Mouse (Mus musculus) urinary bladder, postnatal 25 days (tissue): ENCODE data around the gene Fastkd5.
"Not testable (repeated sequence)": the region's sequence is repeated elsewhere in the genome, so short reads cannot be mapped to it uniquely, and the experiment has no call there.

Experiments
- DNase-seq: peaks from one replicate; pipeline ENCODE4 v3.0.0; 2022; ENCODE audit warnings: low spot score

Gene Fastkd5

GRCm38 (mm10) chr2:130577021-130577420 lies 52.8 kb downstream of the Fastkd5 start:
- DNase-seq: no peak

DNA sequence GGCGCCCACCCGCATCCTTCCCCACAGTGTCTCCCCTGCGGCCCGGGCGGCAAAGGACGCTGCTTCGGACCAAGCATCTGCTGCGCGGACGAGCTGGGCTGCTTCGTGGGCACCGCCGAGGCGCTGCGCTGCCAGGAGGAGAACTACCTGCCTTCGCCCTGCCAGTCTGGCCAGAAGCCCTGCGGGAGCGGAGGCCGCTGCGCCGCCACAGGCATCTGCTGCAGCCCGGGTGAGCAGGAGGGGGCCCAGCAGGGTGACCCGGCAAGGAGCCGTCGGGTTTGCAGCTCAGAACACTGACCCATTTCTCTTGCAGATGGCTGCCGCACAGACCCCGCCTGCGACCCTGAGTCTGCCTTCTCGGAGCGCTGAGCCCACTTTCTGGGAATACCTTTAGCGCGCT lies 53.3 kb downstream of the Fastkd5 start:
- not testable (repeated sequence) for DNase-seq

- no peak for DNase-seq
Observed at GRCm38 (mm10) chr2:130575873-130576272, 54.0 kb downstream of the Fastkd5 start, which contains the start of gene Oxt. TSS of gene Oxt (plus strand) at chr2:130576173.

GRCm38 (mm10) chr2:130574960-130575359 lies 54.9 kb downstream of the Fastkd5 start:
- DNase-seq: no peak

DNA sequence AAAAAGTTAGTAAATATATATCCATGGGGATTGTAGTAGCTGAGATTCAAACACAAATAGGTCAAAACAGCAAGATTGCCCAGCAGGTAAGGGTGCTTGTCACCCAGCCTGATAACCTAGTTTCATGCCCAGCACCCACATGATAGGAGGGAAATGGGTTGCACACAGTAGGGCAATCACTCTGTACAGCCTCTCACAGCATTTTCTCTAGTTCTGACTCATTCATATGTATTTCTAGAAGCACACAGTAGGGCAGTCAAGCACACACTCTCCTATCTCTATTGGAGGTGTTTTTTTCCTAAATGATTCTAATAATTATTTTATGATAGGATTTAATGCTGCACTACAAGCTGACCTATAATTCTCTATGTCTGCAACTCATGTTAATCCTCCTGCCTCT lies 59.9 kb downstream of the Fastkd5 start:
- no peak for DNase-seq

DNA sequence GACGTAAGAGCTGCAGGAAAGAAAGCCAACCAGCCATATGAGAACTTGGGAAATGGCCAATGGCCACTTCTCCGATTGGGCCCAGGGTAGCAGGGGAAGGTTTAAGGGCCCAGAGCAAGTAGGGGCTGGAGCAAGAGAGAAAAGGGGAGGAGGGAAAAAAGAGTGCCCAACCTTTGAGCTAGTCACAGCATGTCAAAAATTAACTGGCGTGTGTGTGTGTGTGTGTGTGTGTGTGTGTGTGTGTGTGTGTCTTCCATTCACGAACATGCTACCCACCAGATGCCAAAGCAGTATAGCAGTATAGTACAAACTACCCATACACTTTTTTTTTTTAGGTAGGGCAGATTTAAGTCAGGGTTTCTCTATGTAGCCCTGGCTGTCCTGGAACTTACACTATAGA lies 60.9 kb downstream of the Fastkd5 start:
- no peak for DNase-seq

DNA sequence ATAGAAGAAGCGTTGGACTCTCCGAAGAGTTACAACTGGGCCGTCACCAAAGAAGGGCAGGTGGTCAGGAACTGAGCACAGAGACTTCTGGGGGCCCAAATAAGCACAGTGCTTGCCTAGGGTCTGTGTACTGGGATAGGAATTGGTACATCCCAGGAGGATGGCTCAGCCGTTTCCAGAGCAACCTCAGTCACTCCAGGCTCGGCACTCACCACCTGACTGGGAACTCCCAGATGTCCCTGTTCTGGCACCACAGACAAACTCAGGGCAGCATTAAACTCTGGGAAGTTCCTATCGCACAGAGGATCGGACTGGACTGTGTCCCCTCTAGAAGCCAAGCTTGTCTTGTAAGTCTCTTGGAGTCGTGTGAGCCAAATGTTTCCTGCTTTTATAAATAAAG lies 64.8 kb downstream of the Fastkd5 start:
- no peak for DNase-seq

DNA sequence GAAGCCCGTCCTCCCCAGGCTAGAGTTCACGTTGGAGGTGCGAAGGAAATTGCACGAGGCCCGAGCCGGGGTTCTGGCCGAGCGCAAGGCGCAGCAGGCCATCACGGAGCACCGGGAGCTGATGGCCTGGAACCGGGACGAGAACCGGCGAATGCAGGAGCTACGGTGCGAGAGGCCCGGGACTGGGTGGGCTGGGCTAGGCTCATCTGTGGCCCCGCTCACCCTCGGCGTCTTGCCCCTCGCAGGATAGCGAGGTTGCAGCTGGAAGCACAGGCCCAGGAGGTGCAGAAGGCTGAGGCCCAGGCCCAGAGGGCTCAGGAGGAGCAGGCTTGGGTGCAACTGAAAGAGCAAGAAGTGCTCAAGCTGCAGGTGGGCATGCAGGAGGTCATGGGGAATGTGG lies 65.8 kb downstream of the Fastkd5 start:
- DNase-seq: no peak
